Comparison of ENCODE assay signal across 18 mouse cellular contexts in the genomic region with DNA sequence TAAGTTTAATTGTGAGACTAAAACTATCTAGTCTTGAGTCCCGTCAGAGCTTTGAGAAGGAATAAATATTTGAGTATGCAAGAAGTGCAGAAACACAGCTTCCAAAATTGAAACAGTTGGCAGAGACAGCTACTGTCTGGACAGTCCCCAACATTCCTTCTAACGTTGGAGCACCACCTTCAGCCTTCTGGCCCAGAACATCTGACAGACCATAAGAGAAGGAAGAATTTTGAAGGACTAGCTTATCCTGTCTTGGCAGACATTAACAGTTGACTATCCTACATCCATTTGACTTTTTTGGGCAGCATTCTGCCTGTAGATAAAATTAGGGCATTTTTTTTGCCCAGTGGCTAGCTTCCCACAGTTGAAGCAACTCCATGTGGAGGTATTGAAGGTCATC. TPM values are rescaled to one million over a fixed set of nuclear protein-coding genes. Genes with fewer than 3 reads are reported as not detected.
DNase-seq lines count a peak whose midpoint lies in the region; ATAC-seq and TF ChIP-seq lines count a peak whose summit lies in the region.
"Had no signal": no experiment of that assay in that cellular context is flagged by ENCODE, and none has a peak within 500 bp of the region (broad histone marks: within the 10 kb centered on the region; RNA-seq: fewer than 3 reads in every experiment).

No protein-coding gene starts in this region.

- H3K4me1 ChIP-seq in cerebellum, adult 2 months (ENCODE audit: control insufficient read depth, insufficient read depth, low read length), result peaks cover 14% of the 10 kb centered on the region
- H3K4me1 ChIP-seq: embryonic facial prominence, embryonic 12.5 days; forebrain, embryonic 12.5 days had no signal

- intact Hi-C loops in left cerebral cortex, adult 2 months (cut with DNase I), result no loop called here

- WGBS in cerebellum, adult 2 months, result 7% methylated on average over 2 of the region's 2 CpGs

- DNase-seq in frontal cortex, postnatal 25 days (ENCODE audit: low spot score in 2 of 2), result no peak
- DNase-seq in cerebellum, adult 2 months, result peak; percentile 44 to 75
- peak; percentile 41 for DNase-seq in cerebellum, postnatal 10 days
- DNase-seq in left cerebral cortex, adult 2 months (ENCODE audit: extremely low spot score in 1 of 2, low spot score in 2 of 2), result no peak
- DNase-seq in left cerebral cortex, adult 11 months (ENCODE audit: low spot score), result no peak
- DNase-seq in neural tube, embryonic 10.5 days (ENCODE audit: extremely low spot score, low spot score), result no peak
- DNase-seq: adrenal gland, postnatal 14 days; gastrocnemius, adult 2 months; gastrocnemius, postnatal 25 days; heart, postnatal 36 days; kidney, adult 11 months had no signal

- H3K4me3 ChIP-seq in cerebellum, adult 2 months (replicated peaks; ENCODE audit: insufficient read depth, low read depth, low read length), result no peak overlapping the region
- no peak overlapping the region for H3K4me3 ChIP-seq in left cerebral cortex, adult 2 months
- H3K4me3 ChIP-seq: embryonic facial prominence, embryonic 12.5 days; forebrain, embryonic 12.5 days; gastrocnemius, adult 2 months; heart, embryonic 13.5 days; hindbrain, embryonic 15.5 days had no signal

- no peak for TF ChIP-seq POLR2A in cerebellum, adult 2 months (IDR thresholded peaks at IDR 0.05; ENCODE audit: borderline replicate concordance, insufficient read depth, low read length)

- TF ChIP-seq CTCF in cerebellum, adult 2 months (IDR thresholded peaks at IDR 0.05; ENCODE audit: borderline replicate concordance, insufficient read depth, low read depth, low read length), result no peak
- no peak for TF ChIP-seq CTCF in left cerebral cortex, adult 2 months (IDR thresholded peaks at IDR 0.05)

- ATAC-seq in frontal cortex, adult (ENCODE audit: low TSS enrichment), result peak; percentile 15; the same call in 1 of the 2 replicates
- ATAC-seq: forebrain, embryonic 16.5 days had no signal

- H3K27me3 ChIP-seq in cerebellum, adult 2 months (ENCODE audit: control insufficient read depth, insufficient read depth, low read length), result no peaks in the 10 kb centered on the region
- H3K27me3 ChIP-seq: embryonic facial prominence, embryonic 12.5 days; forebrain, embryonic 12.5 days; heart, embryonic 13.5 days; hindbrain, embryonic 15.5 days had no signal

- no peak overlapping the region for H3K27ac ChIP-seq in cerebellum, adult 2 months (ENCODE audit: insufficient read depth, low read length)
- H3K27ac ChIP-seq in left cerebral cortex, adult 2 months, result no peak overlapping the region
- H3K27ac ChIP-seq: embryonic facial prominence, embryonic 12.5 days; forebrain, embryonic 12.5 days; gastrocnemius, adult 2 months; heart, embryonic 13.5 days; hindbrain, embryonic 15.5 days had no signal

RNA-seq across cellular contexts. Expression of a gene that starts 32.0 kb away (rescaled TPM):
- polyA plus RNA-seq in cerebellum, adult 2 months (2012; rRNA removed), result 53.7 and 61.1 TPM in 2 replicates
- total RNA-seq in left cerebral cortex, adult 2 months (2021), result 100 to 1,000 TPM; 248 to 256 TPM
- total RNA-seq: granulocyte monocyte progenitor cell, adult 5-6 weeks had no signal

RNA-seq across cellular contexts. Expression of a gene that starts 32.1 kb away (rescaled TPM):
- polyA plus RNA-seq in cerebellum, adult 2 months (2012; rRNA removed), result 20.6 and 24.1 TPM in 2 replicates
- 10 to 100 TPM; 43.6 to 46.7 TPM for total RNA-seq in left cerebral cortex, adult 2 months (2021)

Comparison
In these comparisons a context has a peak if more than half of its experiments do, and no peak if none do; other contexts are left out.
1. DNase-seq: peak in cerebellum, adult 2 months (2 of 2) and cerebellum, postnatal 10 days (2 of 2); none in frontal cortex, postnatal 25 days (0 of 2), left cerebral cortex, adult 2 months (0 of 2), left cerebral cortex, adult 11 months (single experiment) and neural tube, embryonic 10.5 days (single experiment).